Mouse (Mus musculus): ENCODE measurements around the gene 1810062G17Rik.

Gene 1810062G17Rik

GRCm38 (mm10) chr3:36475532-36476087, at the start of gene 1810062G17Rik, which contains the start of gene Anxa5:
TSS of gene 1810062G17Rik (plus strand) at chr3:36475937.
TSS of gene Anxa5 (minus strand) at chr3:36475894.
- DNase-seq (ENCODE audit: low spot score), result peak; percentile 96

- no peak for DNase-seq (ENCODE audit: low spot score)
Observed at GRCm38 (mm10) chr3:36427386-36427785, 48.4 kb upstream of the 1810062G17Rik start.

GRCm38 (mm10) chr3:36430360-36430759, 45.4 kb upstream of the 1810062G17Rik start:
- no peak for DNase-seq (ENCODE audit: low spot score)

- DNase-seq (ENCODE audit: low spot score), result no peak
Observed at GRCm38 (mm10) chr3:36440280-36440679, 35.5 kb upstream of the 1810062G17Rik start.

GRCm38 (mm10) chr3:36442426-36442825, 33.3 kb upstream of the 1810062G17Rik start:
- peak; percentile 48 for DNase-seq (ENCODE audit: low spot score)

GRCm38 (mm10) chr3:36446041-36446440, 29.7 kb upstream of the 1810062G17Rik start:
- no peak for DNase-seq (ENCODE audit: low spot score)

GRCm38 (mm10) chr3:36446506-36446905, 29.2 kb upstream of the 1810062G17Rik start:
- no peak for DNase-seq (ENCODE audit: low spot score)

- DNase-seq (ENCODE audit: low spot score), result no peak
Observed at GRCm38 (mm10) chr3:36446918-36447317, 28.8 kb upstream of the 1810062G17Rik start.

- DNase-seq (ENCODE audit: low spot score), result no peak
Observed at GRCm38 (mm10) chr3:36449292-36450165, 26.2 kb upstream of the 1810062G17Rik start.

GRCm38 (mm10) chr3:36452502-36452901, 23.2 kb upstream of the 1810062G17Rik start:
- DNase-seq (ENCODE audit: low spot score), result no peak

GRCm38 (mm10) chr3:36455124-36455523, 20.6 kb upstream of the 1810062G17Rik start:
- no peak for DNase-seq (ENCODE audit: low spot score)

GRCm38 (mm10) chr3:36455566-36455965, 20.2 kb upstream of the 1810062G17Rik start:
- DNase-seq (ENCODE audit: low spot score), result no peak

GRCm38 (mm10) chr3:36460717-36461116, 15.0 kb upstream of the 1810062G17Rik start:
- no peak for DNase-seq (ENCODE audit: low spot score)

- DNase-seq (ENCODE audit: low spot score), result no peak
Observed at GRCm38 (mm10) chr3:36461819-36462218, 13.9 kb upstream of the 1810062G17Rik start.

- DNase-seq (ENCODE audit: low spot score), result no peak
Observed at GRCm38 (mm10) chr3:36462348-36462747, 13.4 kb upstream of the 1810062G17Rik start.

GRCm38 (mm10) chr3:36465538-36465937, 10.2 kb upstream of the 1810062G17Rik start:
- no peak for DNase-seq (ENCODE audit: low spot score)

- DNase-seq (ENCODE audit: low spot score), result no peak
Observed at GRCm38 (mm10) chr3:36467632-36468031, 8.1 kb upstream of the 1810062G17Rik start.

- no peak for DNase-seq (ENCODE audit: low spot score)
Observed at GRCm38 (mm10) chr3:36468871-36469270, 6.9 kb upstream of the 1810062G17Rik start.

- no peak for DNase-seq (ENCODE audit: low spot score)
Observed at GRCm38 (mm10) chr3:36471856-36472255, 3.9 kb upstream of the 1810062G17Rik start.

GRCm38 (mm10) chr3:36473222-36473621, 2.5 kb upstream of the 1810062G17Rik start:
- DNase-seq (ENCODE audit: low spot score), result no peak

- no peak for DNase-seq (ENCODE audit: low spot score)
Observed at GRCm38 (mm10) chr3:36474421-36474820, 1.3 kb upstream of the 1810062G17Rik start.

- no peak for DNase-seq (ENCODE audit: low spot score)
Observed at GRCm38 (mm10) chr3:36474938-36475483, 726 bp upstream of the 1810062G17Rik start.

All from ovary, postnatal 14 days (tissue).